Mouse (Mus musculus): ENCODE measurements around the gene Nfyb. TPM values are rescaled to one million over a fixed set of nuclear protein-coding genes. Genes with fewer than 3 reads are reported as not detected.
A peak's percentile ranks its signal among the peaks of the same experiment; 100 is the strongest.

Nfyb gene
- polyA plus RNA-seq, 1 experiment from 2014 or later = 50.1 TPM

DNA sequence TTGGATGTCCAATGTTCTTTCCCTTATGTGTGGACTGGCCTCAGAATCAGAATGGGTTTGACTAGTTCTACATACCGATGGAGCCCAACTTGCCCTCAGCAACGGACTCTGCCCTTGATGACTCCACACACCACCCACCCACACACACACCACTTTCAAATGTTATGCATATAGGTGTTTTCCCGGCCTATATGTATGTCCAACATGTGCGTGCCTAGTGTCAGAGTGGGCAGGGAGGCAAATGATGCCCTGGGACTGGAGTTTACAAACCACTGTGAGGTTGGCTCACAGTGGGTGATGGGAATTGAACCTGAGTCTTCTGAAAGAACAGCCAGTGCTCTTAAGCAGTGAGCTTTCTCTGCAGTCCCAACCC is 33.2 kb upstream of the Nfyb start:
- no peak overlapping the region for H3K4me3 ChIP-seq
- no peaks in the 10 kb centered on the region for H3K36me3 ChIP-seq
- H3K9ac ChIP-seq = no peak overlapping the region
- H3K4me2 ChIP-seq = no peak overlapping the region
- H3K4me1 ChIP-seq = peaks cover 12% of the 10 kb centered on the region
- no peaks in the 10 kb centered on the region for H3K27me3 ChIP-seq
- WGBS = 82% methylated on average over 4 of the region's 4 CpGs
- ATAC-seq (ENCODE audit: borderline replicate concordance, extremely low read depth, low FRiP score, low TSS enrichment) = no peak
- no peaks in the 10 kb centered on the region for H3K9me3 ChIP-seq
- H3K27ac ChIP-seq = no peak overlapping the region

DNA sequence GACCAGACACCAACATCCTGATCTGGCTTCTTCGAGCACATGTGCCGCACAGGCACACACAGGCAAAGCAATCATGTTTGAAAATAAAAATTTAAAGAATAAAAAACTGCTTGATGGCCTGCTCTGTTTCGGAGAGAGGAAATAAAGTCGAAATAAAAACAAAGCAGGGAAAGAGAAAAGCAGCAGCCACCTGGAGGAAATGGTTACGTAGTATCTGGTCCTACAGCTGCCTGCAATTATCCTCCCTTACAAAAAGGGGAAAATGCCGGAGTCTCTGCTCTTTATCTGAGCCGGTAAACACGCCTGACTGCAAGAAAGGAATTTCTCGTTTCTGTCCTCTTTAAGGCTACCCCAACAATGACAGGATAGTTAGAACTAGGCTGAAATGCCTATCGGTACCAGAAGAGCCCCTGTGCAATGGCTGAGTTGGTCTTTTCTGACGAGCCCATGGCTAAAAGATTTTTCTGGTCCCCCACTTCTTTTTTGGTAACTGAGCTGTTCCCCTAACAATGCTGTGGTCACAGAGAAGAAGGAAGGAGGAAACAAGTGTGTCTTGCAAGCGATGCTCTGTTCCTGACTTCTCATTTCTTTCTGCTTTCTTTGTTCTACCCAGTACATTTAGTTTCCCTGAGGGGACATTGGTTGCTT is 32.7 kb upstream of the Nfyb start:
- no peaks in the 10 kb centered on the region for H3K27me3 ChIP-seq
- H3K36me3 ChIP-seq = no peaks in the 10 kb centered on the region
- H3K4me3 ChIP-seq = no peak overlapping the region
- no peaks in the 10 kb centered on the region for H3K9me3 ChIP-seq
- 42% methylated on average over 12 of the region's 12 CpGs for WGBS
- no peak for ATAC-seq (ENCODE audit: borderline replicate concordance, extremely low read depth, low FRiP score, low TSS enrichment)
- no peak overlapping the region for H3K27ac ChIP-seq
- 0 out of 2 replicates have a peak overlapping the region, but pooled peaks have one; percentile 7 for H3K4me2 ChIP-seq
- H3K9ac ChIP-seq = no peak overlapping the region
- H3K4me1 ChIP-seq = peaks cover 12% of the 10 kb centered on the region

DNA sequence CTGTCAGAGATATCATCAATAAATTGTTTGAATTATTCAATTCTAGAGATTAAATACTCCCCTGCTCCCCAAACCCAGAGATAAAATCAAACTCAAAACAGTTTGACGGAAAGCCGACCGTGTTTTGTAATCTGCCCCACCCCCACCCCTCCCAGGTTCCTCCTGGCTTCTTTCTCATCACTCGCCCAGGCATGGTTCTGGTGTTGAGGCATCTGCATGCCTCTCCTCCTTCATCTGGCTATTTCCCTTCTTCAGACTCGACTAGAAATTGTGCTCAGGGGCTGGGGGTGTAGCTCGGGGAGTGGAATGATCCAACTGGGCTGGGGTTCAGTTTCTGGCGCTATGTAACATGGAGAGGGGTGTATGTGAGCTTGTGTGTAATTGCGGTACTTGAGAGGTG is 31.8 kb upstream of the Nfyb start:
- Histone ChIP-seq H3K9ac (no peak overlapping the region; the same call in 1 of the 2 replicates), H3K27ac (no peak overlapping the region), H3K4me3 (peak overlapping the region; percentile 14; the same call in 1 of the 2 replicates), H3K36me3 (no peaks in the 10 kb centered on the region), H3K4me2 (peak overlapping the region; percentile 54), H3K27me3 (no peaks in the 10 kb centered on the region), H3K4me1 (peaks cover 12% of the 10 kb centered on the region), H3K9me3 (no peaks in the 10 kb centered on the region)
- WGBS = 26% methylated on average over 8 of the region's 8 CpGs
- no peak for ATAC-seq (ENCODE audit: borderline replicate concordance, extremely low read depth, low FRiP score, low TSS enrichment)

DNA sequence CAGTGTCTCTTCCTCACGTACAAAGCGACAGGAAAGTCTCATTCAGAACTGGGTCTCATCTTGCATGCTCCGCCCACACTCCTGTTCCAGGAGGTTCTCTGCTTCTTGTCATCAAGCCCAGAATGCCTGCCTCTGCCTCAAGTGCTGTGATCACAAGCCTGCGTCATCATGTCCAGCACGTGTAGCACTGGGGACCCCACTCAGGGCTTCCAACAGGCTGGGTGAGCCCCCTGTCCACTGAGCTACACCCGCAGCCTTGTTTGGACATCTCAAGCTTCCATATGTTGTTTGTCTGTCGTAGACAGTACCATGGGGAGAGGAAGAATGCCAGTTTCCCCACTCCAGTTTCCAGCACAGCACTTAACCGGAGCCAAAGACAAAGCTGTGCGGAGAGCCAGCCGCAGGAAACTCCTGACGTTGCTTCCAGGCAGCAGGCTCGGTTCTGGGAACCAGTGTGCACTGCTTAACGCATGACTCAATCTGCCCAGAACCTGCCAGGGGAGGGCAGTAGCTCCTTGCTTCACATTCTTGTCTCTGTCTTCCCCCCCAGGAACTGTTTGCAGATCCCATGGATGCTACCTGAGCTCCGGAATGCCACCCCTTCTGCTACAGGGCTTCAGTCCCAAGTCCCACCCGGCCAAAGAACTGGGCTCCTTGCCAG is 31.3 kb upstream of the Nfyb start:
- H3K27me3 ChIP-seq = no peaks in the 10 kb centered on the region
- H3K9me3 ChIP-seq = no peaks in the 10 kb centered on the region
- 23% methylated on average over 15 of the region's 15 CpGs for WGBS
- no peak overlapping the region for H3K27ac ChIP-seq
- peak; percentile 62 for ATAC-seq (ENCODE audit: borderline replicate concordance, extremely low read depth, low FRiP score, low TSS enrichment)
- no peak overlapping the region; the same call in 1 of the 2 replicates for H3K9ac ChIP-seq
- H3K36me3 ChIP-seq = no peaks in the 10 kb centered on the region
- H3K4me2 ChIP-seq = peak overlapping the region; percentile 54
- H3K4me1 ChIP-seq = peaks cover 12% of the 10 kb centered on the region
- peak overlapping the region; percentile 14; the same call in 1 of the 2 replicates for H3K4me3 ChIP-seq

DNA sequence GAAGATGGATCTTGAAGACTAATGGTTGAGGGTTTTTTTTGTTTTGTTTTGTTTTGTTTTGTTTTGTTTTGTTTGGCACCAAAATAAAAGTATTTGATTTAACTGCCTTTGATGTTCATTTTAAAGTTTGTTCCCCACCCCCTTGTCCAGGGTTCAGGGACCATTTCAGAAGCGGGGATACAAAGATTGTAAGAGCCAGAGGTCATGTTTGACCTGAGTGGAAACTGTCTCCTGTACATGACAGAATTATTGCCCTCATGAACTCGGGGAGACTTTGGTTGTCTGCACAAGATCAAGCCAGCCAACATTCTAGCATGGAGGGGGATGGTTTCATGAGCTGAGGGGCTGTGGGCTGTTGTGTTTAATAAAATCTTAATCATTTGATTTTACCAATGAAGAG is 28.4 kb upstream of the Nfyb start:
- no peaks in the 10 kb centered on the region for H3K9me3 ChIP-seq
- H3K9ac ChIP-seq = no peak overlapping the region
- ATAC-seq (ENCODE audit: borderline replicate concordance, extremely low read depth, low FRiP score, low TSS enrichment) = no peak
- no peak overlapping the region for H3K27ac ChIP-seq
- H3K4me2 ChIP-seq = no peak overlapping the region
- H3K4me3 ChIP-seq = no peak overlapping the region
- H3K27me3 ChIP-seq = no peaks in the 10 kb centered on the region
- no peaks in the 10 kb centered on the region for H3K36me3 ChIP-seq
- peaks cover 12% of the 10 kb centered on the region for H3K4me1 ChIP-seq
- WGBS = 54% methylated on average over 2 of the region's 2 CpGs

DNA sequence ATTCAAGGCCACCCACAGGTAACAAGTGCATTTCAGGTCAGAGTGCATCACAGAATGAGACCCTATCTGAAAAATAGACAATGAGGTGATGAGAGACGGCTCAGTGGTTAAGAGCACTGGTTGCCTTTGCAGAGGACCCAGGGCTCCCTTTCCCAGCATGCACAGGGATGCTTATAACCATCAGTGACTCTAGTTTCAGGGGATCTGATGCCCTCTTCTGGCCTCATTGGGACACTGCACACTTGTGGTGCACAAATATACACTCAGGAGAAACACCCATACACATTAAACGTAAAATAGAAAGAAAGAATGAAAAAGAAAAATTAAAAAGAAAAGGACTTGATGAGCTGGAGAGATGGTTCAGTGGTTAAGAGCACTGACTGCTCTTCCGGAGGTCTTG is 27.8 kb upstream of the Nfyb start:
- no peaks in the 10 kb centered on the region for H3K9me3 ChIP-seq
- H3K9ac ChIP-seq = no peak overlapping the region
- H3K4me3 ChIP-seq = no peak overlapping the region
- H3K36me3 ChIP-seq = no peaks in the 10 kb centered on the region
- no peak overlapping the region for H3K27ac ChIP-seq
- H3K4me1 ChIP-seq = peaks cover 12% of the 10 kb centered on the region
- no peak for ATAC-seq (ENCODE audit: borderline replicate concordance, extremely low read depth, low FRiP score, low TSS enrichment)
- WGBS = 88% methylated on average over 3 of the region's 3 CpGs
- H3K4me2 ChIP-seq = no peak overlapping the region
- no peaks in the 10 kb centered on the region for H3K27me3 ChIP-seq

DNA sequence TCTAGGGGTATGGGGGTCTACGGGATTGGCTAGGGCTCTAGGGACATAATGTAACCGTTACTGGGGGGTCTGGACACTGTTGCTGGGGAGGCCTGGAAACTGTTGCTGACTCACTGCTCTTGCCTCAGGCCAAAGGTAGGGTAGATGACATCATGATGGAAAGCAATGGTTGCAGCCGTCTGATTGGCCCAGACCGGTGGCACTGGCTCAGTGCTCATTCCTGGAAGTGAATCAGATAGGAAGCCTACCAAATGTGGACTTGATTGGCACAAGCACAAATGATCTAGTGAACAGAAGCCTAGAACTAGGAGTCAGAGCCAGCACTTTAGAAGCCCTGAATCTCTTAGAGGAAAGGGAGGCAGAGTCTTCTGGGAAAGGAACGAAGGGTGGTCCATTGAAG is 26.6 kb upstream of the Nfyb start:
- H3K27ac ChIP-seq = no peak overlapping the region
- H3K9ac ChIP-seq = no peak overlapping the region
- no peaks in the 10 kb centered on the region for H3K36me3 ChIP-seq
- H3K4me3 ChIP-seq = no peak overlapping the region
- H3K4me1 ChIP-seq = peaks cover 9% of the 10 kb centered on the region
- no peak for ATAC-seq (ENCODE audit: borderline replicate concordance, extremely low read depth, low FRiP score, low TSS enrichment)
- H3K4me2 ChIP-seq = no peak overlapping the region
- no peaks in the 10 kb centered on the region for H3K27me3 ChIP-seq
- no peaks in the 10 kb centered on the region for H3K9me3 ChIP-seq
- WGBS = 90% methylated on average over 5 of the region's 5 CpGs

DNA sequence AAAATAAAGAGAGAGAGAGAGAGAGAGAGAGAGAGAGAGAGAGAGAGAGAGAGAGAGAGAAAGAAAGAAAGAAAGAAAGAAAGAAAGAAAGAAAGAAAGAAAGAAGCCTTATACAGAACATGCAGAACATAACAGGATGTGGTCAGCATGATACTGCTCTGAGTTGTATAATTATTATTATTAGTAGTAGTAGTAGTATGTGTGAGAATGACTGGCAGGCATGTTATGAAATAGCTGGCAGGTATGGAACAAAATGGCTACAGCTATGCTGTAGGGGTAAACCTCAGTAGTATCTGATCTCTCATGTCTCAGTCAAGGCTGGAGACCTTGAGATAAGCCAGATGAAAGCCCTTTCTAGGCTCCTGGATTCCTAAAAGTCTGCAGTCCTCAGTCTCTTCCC is 25.2 kb upstream of the Nfyb start:
- Histone ChIP-seq H3K9me3 (no peaks in the 10 kb centered on the region), H3K4me3 (no peak overlapping the region), H3K27me3 (no peaks in the 10 kb centered on the region), H3K9ac (no peak overlapping the region), H3K27ac (no peak overlapping the region), H3K4me2 (no peak overlapping the region), H3K36me3 (no peaks in the 10 kb centered on the region), H3K4me1 (no peaks in the 10 kb centered on the region)
- no peak for ATAC-seq (ENCODE audit: borderline replicate concordance, extremely low read depth, low FRiP score, low TSS enrichment)

DNA sequence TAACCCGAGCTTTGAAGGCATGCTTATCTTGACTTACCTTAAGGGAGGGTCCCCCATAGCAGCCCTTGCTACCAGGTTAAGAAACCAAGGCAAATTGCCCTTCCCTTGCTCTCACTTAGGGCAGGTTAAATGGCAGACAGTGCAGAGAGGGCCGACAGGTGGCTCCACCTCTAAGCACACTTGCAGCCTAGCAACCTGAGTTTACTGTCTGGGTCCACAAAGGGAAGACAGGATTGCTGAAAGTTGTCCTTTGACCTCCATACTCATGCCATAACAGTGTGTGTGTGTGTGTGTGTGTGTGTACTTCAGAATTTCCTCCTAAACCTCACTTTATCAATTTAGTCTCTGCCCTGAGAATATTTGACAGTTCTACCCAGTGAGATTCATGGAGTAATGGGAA is 18.5 kb upstream of the Nfyb start:
- Histone ChIP-seq H3K9ac (no peak overlapping the region), H3K4me2 (no peak overlapping the region), H3K9me3 (no peaks in the 10 kb centered on the region), H3K27ac (no peak overlapping the region), H3K36me3 (no peaks in the 10 kb centered on the region), H3K27me3 (no peaks in the 10 kb centered on the region), H3K4me1 (no peaks in the 10 kb centered on the region), H3K4me3 (no peak overlapping the region)
- 31% methylated on average over 2 of the region's 2 CpGs for WGBS
- no peak for ATAC-seq (ENCODE audit: borderline replicate concordance, extremely low read depth, low FRiP score, low TSS enrichment)

DNA sequence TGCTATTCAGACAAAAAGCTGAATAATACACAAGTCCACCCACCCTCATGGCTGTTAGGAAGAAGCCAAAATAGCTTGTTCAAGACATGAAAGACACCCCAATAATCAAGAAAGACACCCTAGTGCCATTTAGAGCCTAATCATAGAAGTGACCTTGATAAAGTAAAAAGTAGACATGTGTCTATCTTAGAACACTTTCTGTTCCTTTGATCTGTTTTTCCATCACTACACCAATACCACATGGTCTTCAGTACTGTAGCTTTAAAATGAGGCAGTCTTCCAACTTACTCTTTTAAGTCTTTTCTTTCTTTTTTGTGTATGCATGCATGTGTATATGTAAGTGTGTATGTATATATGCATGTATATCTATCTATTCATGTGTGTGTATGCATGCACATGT is 16.9 kb upstream of the Nfyb start:
- no peak for ATAC-seq (ENCODE audit: borderline replicate concordance, extremely low read depth, low FRiP score, low TSS enrichment)
- Histone ChIP-seq H3K4me3 (no peak overlapping the region), H3K27ac (no peak overlapping the region)

DNA sequence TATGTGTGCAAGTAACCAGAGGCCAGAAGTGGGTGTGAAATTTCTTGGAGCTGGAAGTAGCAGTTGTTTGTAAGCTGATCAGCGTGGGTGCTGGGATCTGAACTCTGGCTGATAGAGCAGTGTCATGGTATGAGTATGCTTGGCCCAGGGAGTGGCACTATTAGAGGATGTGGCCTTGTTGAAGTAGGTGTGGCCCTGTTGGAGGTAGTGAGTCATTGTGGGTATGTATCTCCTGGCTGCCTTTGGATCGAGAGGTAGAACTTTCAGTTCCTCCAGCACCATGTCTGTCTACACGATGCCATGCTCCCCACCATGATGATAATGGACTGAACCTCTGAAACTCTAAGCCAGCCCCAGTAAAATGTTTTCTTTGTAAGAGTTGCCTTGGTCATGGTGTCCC is 16.4 kb upstream of the Nfyb start:
- 93% methylated on average over 3 of the region's 3 CpGs for WGBS
- Histone ChIP-seq H3K4me3 (no peak overlapping the region), H3K4me1 (no peaks in the 10 kb centered on the region), H3K36me3 (no peaks in the 10 kb centered on the region), H3K4me2 (no peak overlapping the region), H3K27me3 (no peaks in the 10 kb centered on the region), H3K9me3 (no peaks in the 10 kb centered on the region), H3K9ac (no peak overlapping the region), H3K27ac (no peak overlapping the region)
- ATAC-seq (ENCODE audit: borderline replicate concordance, extremely low read depth, low FRiP score, low TSS enrichment) = no peak

More for the DNA sequence above, 16.9 kb upstream of the Nfyb start:
- H3K9ac ChIP-seq = no peak overlapping the region
- H3K9me3 ChIP-seq = no peaks in the 10 kb centered on the region
- no peaks in the 10 kb centered on the region for H3K27me3 ChIP-seq
- no peak overlapping the region for H3K4me2 ChIP-seq
- H3K4me1 ChIP-seq = no peaks in the 10 kb centered on the region
- H3K36me3 ChIP-seq = no peaks in the 10 kb centered on the region

DNA sequence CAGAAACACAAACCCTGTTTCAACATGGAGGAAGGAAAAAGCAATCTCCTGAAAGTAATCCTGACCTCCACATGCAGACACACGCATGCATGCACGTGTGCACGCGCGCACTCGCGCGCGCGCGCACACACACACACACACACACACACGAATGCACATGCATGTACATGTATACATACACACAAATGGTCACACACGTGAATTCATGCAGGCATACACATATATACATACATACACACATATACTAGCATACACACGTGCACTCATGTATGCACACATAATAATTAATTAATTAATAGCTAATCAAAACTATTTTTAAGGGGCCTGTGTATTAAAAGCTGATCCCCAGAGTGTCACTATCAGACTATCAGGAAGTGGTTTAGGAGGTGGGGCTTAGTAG is 15.9 kb upstream of the Nfyb start:
- Histone ChIP-seq H3K9ac (no peak overlapping the region), H3K36me3 (no peaks in the 10 kb centered on the region), H3K27ac (no peak overlapping the region), H3K4me2 (no peak overlapping the region), H3K4me1 (no peaks in the 10 kb centered on the region), H3K4me3 (no peak overlapping the region), H3K9me3 (no peaks in the 10 kb centered on the region), H3K27me3 (no peaks in the 10 kb centered on the region)
- ATAC-seq (ENCODE audit: borderline replicate concordance, extremely low read depth, low FRiP score, low TSS enrichment) = no peak
- WGBS = 98% methylated on average over 14 of the region's 14 CpGs
